Mouse (Mus musculus) olfactory bulb, adult 2 months (tissue): ENCODE measurements around the gene Triobp.

Experiments used
- CTCF ChIP-seq: fragments of 200-500 bp; IDR thresholded peaks from 2 replicates; pipeline ENCODE4 v1.5.1; 2012; ENCODE audit warnings: low read depth, mild to moderate bottlenecking, low read length, moderate library complexity; ENCODE audit not compliant: insufficient read depth
- POLR2A ChIP-seq: fragments of 200-500 bp; IDR thresholded peaks from 2 replicates; pipeline ENCODE4 v1.6.1; 2012; ENCODE audit warnings: mild to moderate bottlenecking, low read depth, low read length, moderate library complexity; ENCODE audit not compliant: insufficient read depth

GRCm38 (mm10) chr15:78915660-78916017 is 31.9 kb upstream of the Triobp start:
- TF ChIP-seq CTCF (peak; percentile 48), POLR2A (no peak)
